Mouse (Mus musculus) frontal cortex, postnatal 14 days (tissue): Measurements from ENCODE around the gene Vmn1r122.
"Not testable (repeated sequence)": the region's sequence is repeated elsewhere in the genome, so short reads cannot be mapped to it uniquely, and the experiment has no call there.

Experiments used
- DNase-seq, 2 experiments: peaks; one replicate each; pipeline ENCODE4 v3.0.0; 2022; ENCODE audit warnings: low spot score in 2 of 2

Vmn1r122 gene

GRCm38 (mm10) chr7:21134028-21134427, at the start of gene Vmn1r122:
TSS of gene Vmn1r122 (minus strand) at chr7:21134128.
- not testable (repeated sequence) for DNase-seq

- DNase-seq, result not testable (repeated sequence)
Measured at GRCm38 (mm10) chr7:21161885-21162284, 28.0 kb upstream of the Vmn1r122 start, which contains the start of gene Vmn1r123. TSS of gene Vmn1r123 (plus strand) at chr7:21162185.

GRCm38 (mm10) chr7:21098413-21098812, 35.5 kb downstream of the Vmn1r122 start, which contains the start of gene Vmn1r121:
TSS of gene Vmn1r121 (minus strand) at chr7:21098513.
- not testable (repeated sequence) for DNase-seq
